In the genomic region with DNA sequence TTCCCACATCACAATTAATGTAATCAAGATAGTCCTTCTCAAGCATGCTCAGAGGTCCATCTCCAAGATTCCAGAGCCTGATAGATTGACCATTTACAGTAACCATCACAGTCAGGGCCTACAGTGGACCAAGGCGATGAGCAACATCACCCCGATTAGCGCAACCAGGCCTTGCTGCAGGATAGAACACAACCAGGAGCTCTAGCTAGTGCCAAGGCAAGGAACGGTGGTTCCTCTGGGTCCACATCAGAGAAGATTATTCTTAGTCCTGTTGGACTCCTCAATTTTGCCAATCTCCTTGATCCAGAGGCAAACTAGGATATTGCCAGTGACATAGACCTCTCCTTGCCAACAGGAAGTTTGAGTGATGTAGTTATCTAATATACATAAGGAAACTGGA, we compare ENCODE assay signal across 33 mouse cellular contexts.
"Had no signal": no experiment of that assay in that cellular context is flagged by ENCODE, and none has a peak within 500 bp of the region (broad histone marks: within the 10 kb centered on the region; RNA-seq: fewer than 3 reads in every experiment).

No protein-coding gene starts in this region.

- H3K4me2 ChIP-seq: heart, embryonic 12.5 days; heart, embryonic 13.5 days; heart, embryonic 15.5 days; hindbrain, embryonic 12.5 days; hindbrain, embryonic 13.5 days; hindbrain, embryonic 14.5 days; hindbrain, embryonic 15.5 days; intestine, embryonic 15.5 days; kidney, embryonic 15.5 days had no signal

- H3K9me3 ChIP-seq: heart, embryonic 10.5 days; heart, embryonic 12.5 days; heart, embryonic 13.5 days; heart, embryonic 15.5 days; hindbrain, embryonic 10.5 days; hindbrain, embryonic 12.5 days; hindbrain, embryonic 13.5 days; hindbrain, embryonic 15.5 days; intestine, embryonic 15.5 days; kidney, embryonic 15.5 days had no signal

- ATAC-seq: hindbrain, embryonic 16.5 days; hindbrain, postnatal 0 days; inflammation-experienced regulatory T-cells, adult 6 months; intestine, embryonic 15.5 days; intestine, embryonic 16.5 days; intestine, postnatal 0 days had no signal

- H3K27me3 ChIP-seq: heart, embryonic 12.5 days; heart, embryonic 13.5 days; heart, embryonic 15.5 days; hindbrain, embryonic 12.5 days; hindbrain, embryonic 13.5 days; hindbrain, embryonic 15.5 days; intestine, embryonic 15.5 days; kidney, embryonic 15.5 days had no signal

- H3K27ac ChIP-seq: heart, embryonic 10.5 days; heart, embryonic 13.5 days; heart, embryonic 15.5 days; hindbrain, embryonic 10.5 days; hindbrain, embryonic 12.5 days; hindbrain, embryonic 13.5 days; hindbrain, embryonic 14.5 days; hindbrain, embryonic 15.5 days; hindbrain, postnatal 0 days; intestine, embryonic 15.5 days; kidney, embryonic 15.5 days; kidney, postnatal 0 days; layer of hippocampus, adult 2 months; left cerebral cortex, adult 2 months had no signal

- DNase-seq: heart, postnatal 10 days; heart, postnatal 14 days; heart, postnatal 36 days; heart, postnatal 4 days; kidney, adult 11 months; kidney, adult 18-20 months; kidney, adult 8-10 months; kidney, postnatal 10 days; kidney, postnatal 14 days; kidney, postnatal 25 days; kidney, postnatal 36 days; kidney, postnatal 4 days; layer of hippocampus, adult 9-11 months; layer of hippocampus, postnatal 36 days had no signal

- H3K36me3 ChIP-seq: heart, embryonic 10.5 days; heart, embryonic 12.5 days; heart, embryonic 13.5 days; heart, embryonic 15.5 days; hindbrain, embryonic 10.5 days; hindbrain, embryonic 12.5 days; hindbrain, embryonic 13.5 days; hindbrain, embryonic 15.5 days; intestine, embryonic 15.5 days; kidney, embryonic 15.5 days had no signal

- H3K4me3 ChIP-seq: heart, embryonic 10.5 days; heart, embryonic 12.5 days; heart, embryonic 13.5 days; heart, embryonic 15.5 days; hindbrain, embryonic 10.5 days; hindbrain, embryonic 12.5 days; hindbrain, embryonic 13.5 days; hindbrain, embryonic 15.5 days; intestine, embryonic 15.5 days; kidney, embryonic 15.5 days; layer of hippocampus, adult 2 months; left cerebral cortex, adult 2 months had no signal

- H3K9ac ChIP-seq: heart, embryonic 12.5 days; heart, embryonic 13.5 days; heart, embryonic 15.5 days; hindbrain, embryonic 12.5 days; hindbrain, embryonic 13.5 days; hindbrain, embryonic 14.5 days; hindbrain, embryonic 15.5 days; intestine, embryonic 15.5 days; kidney, embryonic 15.5 days had no signal

- H3K4me1 ChIP-seq: heart, embryonic 10.5 days; heart, embryonic 12.5 days; heart, embryonic 13.5 days; heart, embryonic 15.5 days; hindbrain, embryonic 10.5 days; hindbrain, embryonic 12.5 days; hindbrain, embryonic 13.5 days; hindbrain, embryonic 15.5 days; intestine, embryonic 15.5 days; kidney, embryonic 15.5 days had no signal
